Mouse (Mus musculus): ENCODE data around the gene Tac2. TPM values are rescaled to one million over a fixed set of nuclear protein-coding genes. Genes with fewer than 3 reads are reported as not detected.
A peak's percentile ranks its signal among the peaks of the same experiment; 100 is the strongest.

Tac2 gene
- total and polyA plus RNA-seq, 3 experiments = 0.32 TPM; not detected in 2

- peaks cover 0 to 12% of the 10 kb centered on the region in 2 experiments; a peak in 2 of 4 replicates for H3K36me3 ChIP-seq (ENCODE audit: control insufficient read depth in 1 of 2, insufficient read depth in 2 of 2, low read length in 2 of 2)
- H3K9ac ChIP-seq (ENCODE audit: control insufficient read depth, low read depth, low read length, poor library complexity, severe bottlenecking) = peak overlapping the region; percentile 58
- no peaks in the 10 kb centered on the region for H3K9me3 ChIP-seq (replicated peaks; ENCODE audit: insufficient read depth, low read length)
- TF ChIP-seq EP300 (IDR thresholded peaks at IDR 0.05; ENCODE audit: low read depth in 1 of 2, low read length in 2 of 2) (peak; percentile 64 to 84), MAZ (IDR thresholded peaks at IDR 0.05; ENCODE audit: low read depth, low read length) (0 out of 2 replicates have a peak, but pooled peaks have one; percentile 15), ETS1 (IDR thresholded peaks at IDR 0.05; ENCODE audit: low read depth, low read length) (peak; percentile 54), MEF2A (IDR thresholded peaks at IDR 0.05; ENCODE audit: extremely low read depth, insufficient replicate concordance, low read depth, low read length, poor library complexity, severe bottlenecking) (peak; percentile 59; the same call in 1 of the 2 replicates), CTCF (IDR thresholded peaks at IDR 0.05 in 2 of 3, conservative IDR thresholded peaks at IDR 0.05 in 1 of 3; ENCODE audit: control insufficient read depth in 1 of 3, insufficient read depth in 1 of 3, low read depth in 2 of 3, low read length in 3 of 3, poor library complexity in 1 of 3, severe bottlenecking in 1 of 3) (no peak), GATA1 (IDR thresholded peaks at IDR 0.05; ENCODE audit: low read depth, low read length) (peak; percentile 70), GABPA (IDR thresholded peaks at IDR 0.05; ENCODE audit: low read depth, low read length) (no peak), MYC (IDR thresholded peaks at IDR 0.05; ENCODE audit: low read depth, low read length) (no peak), POLR2A (IDR thresholded peaks at IDR 0.05; ENCODE audit: control insufficient read depth in 1 of 2, insufficient read depth in 1 of 2, low read depth in 1 of 2, low read length in 2 of 2, poor library complexity in 1 of 2) (no peak), TCF12 (IDR thresholded peaks at IDR 0.05; ENCODE audit: low read depth, low read length) (peak; percentile 87), TAL1 (IDR thresholded peaks at IDR 0.05; ENCODE audit: low read length) (0 out of 2 replicates have a peak, but pooled peaks have one; percentile 3)
- H3K79me2 ChIP-seq (ENCODE audit: control insufficient read depth, insufficient read depth, low read length, poor library complexity) = no peaks in the 10 kb centered on the region
- H3K27me3 ChIP-seq (ENCODE audit: control insufficient read depth in 1 of 2, insufficient read depth in 2 of 2, low read length in 2 of 2) = peaks cover 0 to 3% of the 10 kb centered on the region in 2 experiments; a peak in 2 of 4 replicates
- peak overlapping the region; percentile 25 to 50; a peak in 3 of 4 replicates for H3K4me3 ChIP-seq (ENCODE audit: control insufficient read depth in 1 of 2, insufficient read depth in 1 of 2, low read depth in 2 of 2, low read length in 2 of 2)
- peak; percentile 54 for DNase-seq (ENCODE audit: low read depth, low spot score)
- peak overlapping the region; percentile 76 for H3K27ac ChIP-seq (ENCODE audit: control insufficient read depth, low read depth, low read length)
- H3K4me1 ChIP-seq (ENCODE audit: control insufficient read depth in 1 of 2, insufficient read depth in 2 of 2, low read length in 2 of 2) = peaks cover 17 to 31% of the 10 kb centered on the region in 2 experiments
Measured at GRCm38 (mm10) chr10:127730285-127730932, 6.1 kb downstream of the Tac2 start.

- Histone ChIP-seq H3K9ac (ENCODE audit: control insufficient read depth, low read depth, low read length, poor library complexity, severe bottlenecking) (peak overlapping the region; percentile 25), H3K27me3 (ENCODE audit: control insufficient read depth in 1 of 2, insufficient read depth in 2 of 2, low read length in 2 of 2) (peaks cover 0 to 2% of the 10 kb centered on the region in 2 experiments; a peak in 1 of 4 replicates), H3K27ac (ENCODE audit: control insufficient read depth, low read depth, low read length) (peak overlapping the region; percentile 76), H3K4me3 (ENCODE audit: control insufficient read depth in 1 of 2, insufficient read depth in 1 of 2, low read depth in 2 of 2, low read length in 2 of 2) (peak overlapping the region; percentile 2 to 50; a peak in 3 of 4 replicates), H3K36me3 (ENCODE audit: control insufficient read depth in 1 of 2, insufficient read depth in 2 of 2, low read length in 2 of 2) (peaks cover 0 to 13% of the 10 kb centered on the region in 2 experiments; a peak in 2 of 4 replicates), H3K4me1 (ENCODE audit: control insufficient read depth in 1 of 2, insufficient read depth in 2 of 2, low read length in 2 of 2) (peaks cover 17 to 33% of the 10 kb centered on the region in 2 experiments), H3K79me2 (ENCODE audit: control insufficient read depth, insufficient read depth, low read length, poor library complexity) (no peaks in the 10 kb centered on the region), H3K9me3 (replicated peaks; ENCODE audit: insufficient read depth, low read length) (no peaks in the 10 kb centered on the region)
- TF ChIP-seq MYB (IDR thresholded peaks at IDR 0.05; ENCODE audit: low read depth, low read length) (no peak), ZKSCAN1 (IDR thresholded peaks at IDR 0.05; ENCODE audit: low read depth, low read length) (no peak), MXI1 (IDR thresholded peaks at IDR 0.05; ENCODE audit: low read depth, low read length) (no peak), GABPA (IDR thresholded peaks at IDR 0.05; ENCODE audit: low read depth, low read length) (no peak), MEF2A (IDR thresholded peaks at IDR 0.05; ENCODE audit: extremely low read depth, insufficient replicate concordance, low read depth, low read length, poor library complexity, severe bottlenecking) (no peak), CHD2 (IDR thresholded peaks at IDR 0.05; ENCODE audit: low read length) (no peak), GATA1 (IDR thresholded peaks at IDR 0.05; ENCODE audit: low read depth, low read length) (no peak), MAZ (IDR thresholded peaks at IDR 0.05; ENCODE audit: low read depth, low read length) (no peak), CTCF (IDR thresholded peaks at IDR 0.05 in 2 of 3, conservative IDR thresholded peaks at IDR 0.05 in 1 of 3; ENCODE audit: control insufficient read depth in 1 of 3, insufficient read depth in 1 of 3, low read depth in 2 of 3, low read length in 3 of 3, poor library complexity in 1 of 3, severe bottlenecking in 1 of 3) (no peak), E2F4 (IDR thresholded peaks at IDR 0.05; ENCODE audit: borderline replicate concordance, low read depth, low read length) (no peak), EP300 (IDR thresholded peaks at IDR 0.05; ENCODE audit: low read depth in 1 of 2, low read length in 2 of 2) (no peak), TAL1 (IDR thresholded peaks at IDR 0.05; ENCODE audit: low read length) (no peak), JUND (IDR thresholded peaks at IDR 0.05; ENCODE audit: low read depth, low read length) (no peak), USF2 (IDR thresholded peaks at IDR 0.05; ENCODE audit: borderline replicate concordance in 1 of 2, insufficient read depth in 1 of 2, low read depth in 1 of 2, low read length in 2 of 2) (no peak), USF1 (IDR thresholded peaks at IDR 0.05; ENCODE audit: low read depth, low read length) (no peak), MAX (IDR thresholded peaks at IDR 0.05; ENCODE audit: low read length) (no peak), SMC3 (IDR thresholded peaks at IDR 0.05; ENCODE audit: low read depth, low read length) (no peak), RCOR1 (IDR thresholded peaks at IDR 0.05; ENCODE audit: low read depth, low read length) (no peak)
- DNase-seq (ENCODE audit: low read depth, low spot score) = no peak
Measured at GRCm38 (mm10) chr10:127730933-127731310, 6.6 kb downstream of the Tac2 start.
